Mouse (Mus musculus): Measurements from ENCODE around the gene F12. TPM values are rescaled to one million over a fixed set of nuclear protein-coding genes. Genes with fewer than 3 reads are reported as not detected.
"Not testable (repeated sequence)": the region's sequence is repeated elsewhere in the genome, so short reads cannot be mapped to it uniquely, and the experiment has no call there.

Gene F12
- polyA plus RNA-seq, 1 experiment from 2014 or later: not detected

DNA sequence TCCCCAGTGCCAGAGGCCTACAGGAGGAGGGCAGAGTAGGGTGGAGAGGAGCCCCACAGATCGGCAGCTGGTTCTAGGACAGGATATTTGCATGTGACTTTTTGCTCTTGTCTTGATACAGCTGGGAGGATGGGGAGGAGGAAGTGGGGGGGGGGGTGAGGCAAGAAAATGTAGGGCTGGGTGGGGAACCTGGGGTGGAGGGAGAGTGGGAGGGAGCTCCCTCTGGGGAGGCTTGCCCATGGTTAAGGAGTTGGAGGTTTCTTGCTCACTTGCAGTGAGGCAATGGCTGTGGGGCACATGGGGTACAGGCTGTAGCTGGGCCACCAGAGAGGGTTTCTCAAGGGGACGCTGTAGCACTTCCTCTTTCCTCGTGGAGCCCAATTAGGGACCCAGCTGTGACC lies 20.9 kb upstream of the F12 start:
- H3K4me3 ChIP-seq: no peak overlapping the region
- H3K4me1 ChIP-seq: peaks cover 29% of the 10 kb centered on the region
- H3K9ac ChIP-seq: no peak overlapping the region
- no peaks in the 10 kb centered on the region for H3K27me3 ChIP-seq (replicated peaks)
- peaks cover 34% of the 10 kb centered on the region for H3K36me3 ChIP-seq
- no peak overlapping the region for H3K27ac ChIP-seq
- no peak overlapping the region for H3K4me2 ChIP-seq (replicated peaks)
- WGBS: 54% methylated on average over 3 of the region's 3 CpGs
- no peak for ATAC-seq (ENCODE audit: low FRiP score, low read depth)
- no peaks in the 10 kb centered on the region for H3K9me3 ChIP-seq

DNA sequence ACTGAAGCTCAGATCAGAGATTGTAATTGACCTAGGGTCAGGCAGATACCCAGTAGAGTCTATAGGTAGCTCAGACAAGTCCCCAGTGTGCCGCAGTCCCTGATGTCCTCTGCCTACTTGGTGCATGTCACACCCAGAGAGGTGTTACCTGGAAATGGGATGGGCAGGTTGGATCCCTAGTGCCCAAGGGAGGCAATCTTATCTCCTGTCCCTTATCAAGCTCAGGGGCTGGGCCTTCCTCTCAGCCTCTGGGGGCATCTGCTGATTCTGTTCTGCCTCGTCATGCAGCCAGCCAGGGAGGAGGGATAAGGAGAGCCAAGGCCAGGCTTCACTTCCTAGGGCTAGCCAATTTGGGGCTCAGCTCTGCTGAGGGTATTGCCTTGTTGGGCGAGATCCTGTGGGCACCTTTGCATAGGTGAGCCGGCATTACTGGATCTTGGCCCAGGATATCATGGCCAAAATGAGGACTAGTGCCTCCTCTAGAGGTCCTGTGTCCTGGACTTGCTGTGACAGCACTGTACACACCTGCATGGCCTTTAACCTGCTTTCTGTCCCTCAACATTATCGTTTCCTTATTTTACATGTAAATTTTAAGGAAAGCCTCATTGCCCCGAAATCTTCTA lies 20.0 kb upstream of the F12 start:
- H3K9me3 ChIP-seq: no peaks in the 10 kb centered on the region
- no peak overlapping the region for H3K27ac ChIP-seq
- H3K27me3 ChIP-seq (replicated peaks): no peaks in the 10 kb centered on the region
- H3K4me2 ChIP-seq (replicated peaks): peak overlapping the region; percentile 81
- 86% methylated on average over 6 of the region's 6 CpGs for WGBS
- H3K4me3 ChIP-seq: peak overlapping the region; percentile 84
- peaks cover 29% of the 10 kb centered on the region for H3K4me1 ChIP-seq
- no peak for ATAC-seq (ENCODE audit: low FRiP score, low read depth)
- peak overlapping the region; percentile 96 for H3K9ac ChIP-seq
- peaks cover 24% of the 10 kb centered on the region for H3K36me3 ChIP-seq

DNA sequence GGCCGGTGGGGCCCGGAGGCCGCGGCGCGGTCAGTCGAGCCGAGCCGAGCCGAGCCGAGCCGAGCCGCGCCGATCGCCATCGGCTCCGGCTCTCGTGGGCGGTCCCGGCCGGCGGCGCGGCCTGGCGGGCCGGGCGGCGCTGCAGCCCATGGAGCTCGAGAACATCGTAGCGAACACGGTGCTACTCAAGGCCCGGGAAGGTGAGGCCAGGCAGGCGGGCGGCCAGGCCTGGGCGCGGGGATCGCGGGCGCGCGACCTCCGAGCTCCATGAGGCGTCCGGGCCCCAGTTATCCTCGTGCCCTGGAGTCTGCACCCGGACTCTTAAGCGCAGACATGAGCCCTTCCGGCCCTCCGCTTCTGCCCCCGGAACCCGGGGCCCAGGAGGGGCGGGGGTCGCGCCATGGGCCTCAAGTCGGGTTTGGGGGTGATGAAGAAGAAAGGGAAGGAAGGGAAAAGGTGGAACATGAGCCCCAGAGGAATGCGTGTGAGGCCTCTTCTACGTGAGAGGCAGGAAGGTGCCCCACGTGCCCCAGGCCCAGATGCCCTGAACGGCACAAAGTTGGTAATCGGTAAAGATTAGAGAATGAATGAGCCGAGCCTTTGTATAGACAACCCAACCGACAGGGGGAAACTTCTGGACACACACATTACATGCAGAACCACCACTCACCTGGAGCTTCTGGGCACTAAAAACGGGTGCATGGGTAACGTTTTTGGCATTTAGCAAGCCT lies 18.9 kb upstream of the F12 start:
- Histone ChIP-seq H3K27ac (peak overlapping the region; percentile 84), H3K4me3 (peak overlapping the region; percentile 84), H3K36me3 (peaks cover 14% of the 10 kb centered on the region), H3K27me3 (replicated peaks) (no peaks in the 10 kb centered on the region), H3K4me2 (replicated peaks) (peak overlapping the region; percentile 81), H3K9ac (peak overlapping the region; percentile 96), H3K4me1 (peaks cover 29% of the 10 kb centered on the region), H3K9me3 (no peaks in the 10 kb centered on the region)
- under 1% methylated on average over 65 of the region's 66 CpGs for WGBS
- ATAC-seq (ENCODE audit: low FRiP score, low read depth): peak; percentile 45

DNA sequence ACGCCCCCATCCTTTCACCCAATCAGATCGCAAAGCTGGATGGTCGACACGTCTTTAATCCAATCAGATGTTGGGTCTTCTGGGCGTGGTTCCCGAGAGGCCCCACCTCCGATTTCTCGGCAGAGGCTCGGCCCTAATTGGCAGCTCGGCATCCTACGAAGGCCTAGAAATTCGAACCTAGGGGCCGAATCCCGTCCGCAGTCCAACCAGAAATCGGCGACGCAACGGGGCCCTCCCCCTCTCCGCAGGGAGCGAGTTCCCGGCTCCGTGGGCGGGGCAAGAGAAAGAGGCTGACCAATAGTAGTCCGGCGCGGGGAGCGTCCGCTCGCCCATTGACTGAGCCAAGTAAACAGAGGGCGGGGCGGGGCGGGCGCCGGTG lies 18.3 kb upstream of the F12 start, which contains the start of gene Grk6:
Gene Grk6 (plus strand): TSS at position 136 of the 379 bp plus-strand sequence.
- Histone ChIP-seq H3K4me3 (peak within 1 kb of the TSS; percentile 84), H3K9me3 (no peaks in the 10 kb centered on the region), H3K27ac (peak within 1 kb of the TSS; percentile 84), H3K27me3 (replicated peaks) (no peaks in the 10 kb centered on the region), H3K4me1 (peaks cover 29% of the 10 kb centered on the region), H3K9ac (peak within 1 kb of the TSS; percentile 96), H3K36me3 (peaks cover 8% of the 10 kb centered on the region), H3K4me2 (replicated peaks) (peak within 1 kb of the TSS; percentile 81)
- under 1% methylated on average over 35 of the region's 35 CpGs for WGBS
- ATAC-seq (ENCODE audit: low FRiP score, low read depth): peak; percentile 95

DNA sequence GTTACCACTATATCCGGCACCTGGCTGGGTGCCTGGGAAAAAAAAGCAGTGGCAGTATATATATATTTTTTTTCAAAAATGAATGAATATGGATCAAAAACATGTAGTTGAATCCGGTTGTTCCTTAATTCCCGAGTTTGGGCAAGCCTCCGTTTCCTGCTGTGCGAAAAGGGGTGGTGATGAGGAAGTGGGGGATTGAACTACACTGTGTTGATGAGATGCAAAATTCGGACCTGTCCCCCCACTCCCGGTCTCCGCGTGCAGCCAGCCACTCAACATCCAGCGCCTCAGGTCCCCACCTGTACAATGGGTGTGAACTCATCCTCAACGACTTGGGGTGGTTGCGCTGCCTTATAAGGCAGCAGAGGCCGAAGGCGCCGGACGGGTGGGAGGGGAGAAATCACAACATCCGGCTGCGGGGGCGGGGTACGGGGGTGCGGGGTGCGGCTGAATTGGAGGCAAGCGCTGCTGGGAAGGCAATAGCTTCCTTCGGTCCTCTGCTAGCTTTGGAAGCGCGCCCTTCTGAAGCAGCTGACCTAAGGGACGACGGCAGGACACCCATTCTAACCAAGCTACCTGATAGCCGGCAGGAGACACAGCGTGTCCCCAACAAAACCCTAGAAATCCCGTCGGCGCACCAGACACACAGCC lies 17.8 kb upstream of the F12 start:
- peak overlapping the region; percentile 62 for H3K9ac ChIP-seq
- H3K4me1 ChIP-seq: peaks cover 29% of the 10 kb centered on the region
- H3K36me3 ChIP-seq: peaks cover 3% of the 10 kb centered on the region; the same call in 1 of the 2 replicates
- no peaks in the 10 kb centered on the region for H3K27me3 ChIP-seq (replicated peaks)
- ATAC-seq (ENCODE audit: low FRiP score, low read depth): peak; percentile 78
- H3K4me3 ChIP-seq: peak overlapping the region; percentile 84
- peak overlapping the region; percentile 81 for H3K4me2 ChIP-seq (replicated peaks)
- no peaks in the 10 kb centered on the region for H3K9me3 ChIP-seq
- peak overlapping the region; percentile 81 for H3K27ac ChIP-seq
- 2% methylated on average over 33 of the region's 33 CpGs for WGBS

DNA sequence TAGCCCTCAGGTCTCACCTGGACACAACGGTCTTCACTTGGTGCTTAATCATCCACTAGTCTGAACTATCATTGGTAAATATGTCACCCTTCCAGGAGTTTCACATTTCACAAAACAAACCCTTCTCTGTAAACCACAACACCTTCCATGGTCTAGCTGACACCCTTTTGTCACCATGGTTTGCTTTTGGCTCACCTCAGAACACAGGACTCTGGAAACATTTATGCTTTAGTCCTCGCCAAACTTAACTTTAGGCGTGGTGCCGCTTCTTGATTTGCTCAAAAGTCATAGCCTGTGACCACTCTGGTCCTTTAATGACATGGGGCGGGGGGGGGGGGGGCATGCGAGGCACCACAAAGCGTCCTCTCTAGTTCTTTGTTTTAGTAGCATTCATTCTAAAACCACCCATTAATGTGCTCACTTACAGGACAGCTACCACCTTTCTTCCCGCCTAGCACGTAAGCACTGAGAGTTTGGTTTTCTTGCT lies 17.2 kb upstream of the F12 start:
- no peaks in the 10 kb centered on the region for H3K9me3 ChIP-seq
- peaks cover 29% of the 10 kb centered on the region for H3K4me1 ChIP-seq
- no peaks in the 10 kb centered on the region for H3K27me3 ChIP-seq (replicated peaks)
- peak overlapping the region; percentile 81 for H3K4me2 ChIP-seq (replicated peaks)
- peak overlapping the region; percentile 84 for H3K4me3 ChIP-seq
- no peaks in the 10 kb centered on the region for H3K36me3 ChIP-seq
- no peak for ATAC-seq (ENCODE audit: low FRiP score, low read depth)
- H3K27ac ChIP-seq: peak overlapping the region; percentile 81; the same call in 1 of the 2 replicates
- peak overlapping the region; percentile 62; the same call in 1 of the 2 replicates for H3K9ac ChIP-seq
- 44% methylated on average over 9 of the region's 9 CpGs for WGBS

DNA sequence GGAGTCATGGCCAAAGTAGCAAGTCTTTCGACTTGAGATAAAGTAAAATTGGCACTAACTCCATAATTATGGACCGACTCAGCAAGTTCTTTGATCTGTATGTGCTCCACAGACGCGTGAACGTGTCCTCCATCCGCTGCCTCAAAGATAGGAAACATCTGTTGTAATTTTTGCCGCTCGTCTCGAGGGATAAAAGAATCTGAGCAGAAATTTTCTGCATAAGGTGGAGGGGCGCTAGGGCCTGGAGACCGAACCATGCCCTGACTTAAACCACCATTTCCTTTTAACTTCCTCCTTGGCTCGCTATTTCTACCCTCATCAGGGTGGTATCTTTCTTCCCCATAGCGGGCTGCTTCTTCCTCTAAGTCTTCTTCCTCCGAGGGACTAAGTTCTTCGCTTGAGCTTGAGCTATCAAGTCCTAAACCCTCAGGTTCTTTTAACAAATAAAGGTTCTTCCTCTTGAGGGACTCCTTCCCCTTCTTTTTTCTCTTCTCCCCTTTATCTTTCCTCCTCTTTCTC lies 10.6 kb upstream of the F12 start:
- not testable (repeated sequence) for H3K27ac ChIP-seq; H3K4me1 ChIP-seq; H3K4me3 ChIP-seq; H3K9ac ChIP-seq; H3K36me3 ChIP-seq; H3K9me3 ChIP-seq; H3K4me2 ChIP-seq (replicated peaks); H3K27me3 ChIP-seq (replicated peaks); ATAC-seq (ENCODE audit: low FRiP score, low read depth)
- 91% methylated on average over 15 of the region's 15 CpGs for WGBS

DNA sequence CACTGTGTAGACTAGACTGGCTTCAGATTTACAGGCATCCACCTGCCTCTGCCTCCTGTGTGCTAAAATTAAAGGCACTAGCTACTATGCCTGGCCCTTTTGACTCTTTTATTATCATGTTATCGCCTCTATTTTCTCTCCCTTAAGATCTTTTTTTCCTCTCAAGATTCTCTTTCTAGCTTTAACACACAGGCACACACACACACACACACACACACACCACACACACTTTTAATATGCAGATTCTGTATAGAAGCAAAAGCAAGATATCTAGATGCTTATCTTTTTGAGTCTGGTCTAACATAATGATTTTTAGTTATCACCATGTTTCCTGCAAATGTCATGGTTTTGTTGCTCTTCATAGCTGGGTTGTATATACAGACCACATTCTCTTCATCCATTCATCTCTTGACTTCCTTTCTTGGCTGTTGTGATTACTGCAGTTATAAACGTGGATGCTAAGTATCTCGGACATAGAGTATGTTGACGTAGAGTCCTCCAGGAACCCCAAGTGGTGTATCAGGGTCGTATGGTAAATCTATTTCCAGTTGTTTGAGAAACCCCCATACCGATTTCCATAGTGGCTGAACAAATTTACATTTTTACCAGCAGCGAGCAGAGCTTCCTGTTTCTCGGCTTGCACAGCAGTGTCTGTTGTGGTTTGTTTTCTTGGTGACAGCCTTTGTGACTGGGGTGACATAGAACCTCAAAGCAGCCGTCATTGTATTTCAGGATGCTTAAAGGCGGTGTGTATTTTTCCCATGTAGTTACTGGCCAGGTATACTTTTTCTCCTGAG lies 5.5 kb upstream of the F12 start:
- WGBS: 79% methylated on average over 10 of the region's 10 CpGs
- Histone ChIP-seq H3K9me3 (no peaks in the 10 kb centered on the region), H3K4me1 (no peaks in the 10 kb centered on the region), H3K36me3 (no peaks in the 10 kb centered on the region), H3K4me3 (no peak overlapping the region), H3K27ac (no peak overlapping the region), H3K4me2 (replicated peaks) (no peak overlapping the region), H3K9ac (no peak overlapping the region), H3K27me3 (replicated peaks) (0 out of 2 replicates have a peak, but pooled peaks cover 2% of the 10 kb centered on the region)
- no peak for ATAC-seq (ENCODE audit: low FRiP score, low read depth)

DNA sequence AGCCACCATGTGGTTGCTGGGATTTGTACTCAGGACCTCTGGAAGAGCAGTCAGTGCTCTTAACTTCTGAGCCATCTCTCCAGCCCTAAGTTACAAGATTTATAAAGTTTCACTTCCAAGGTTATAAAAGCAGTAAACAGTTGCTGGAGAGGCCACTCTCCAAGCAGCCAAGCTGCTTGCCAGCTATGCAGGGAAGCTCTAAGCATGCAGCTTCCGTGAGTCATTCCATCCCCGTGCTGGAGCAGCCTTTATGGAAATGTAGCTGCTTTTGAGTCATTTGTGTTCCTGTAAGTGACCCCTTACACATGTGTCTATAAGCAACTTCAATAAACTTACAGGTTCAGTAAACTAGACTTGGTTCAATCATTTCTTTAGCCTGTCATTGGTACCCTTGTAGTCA lies 4.0 kb upstream of the F12 start:
- 0 out of 2 replicates have a peak, but pooled peaks cover 2% of the 10 kb centered on the region for H3K27me3 ChIP-seq (replicated peaks)
- no peaks in the 10 kb centered on the region for H3K36me3 ChIP-seq
- ATAC-seq (ENCODE audit: low FRiP score, low read depth): no peak
- 84% methylated on average over 2 of the region's 2 CpGs for WGBS
- no peak overlapping the region for H3K9ac ChIP-seq
- no peak overlapping the region for H3K4me2 ChIP-seq (replicated peaks)
- H3K9me3 ChIP-seq: no peaks in the 10 kb centered on the region
- no peak overlapping the region for H3K27ac ChIP-seq
- no peaks in the 10 kb centered on the region for H3K4me1 ChIP-seq
- no peak overlapping the region for H3K4me3 ChIP-seq

DNA sequence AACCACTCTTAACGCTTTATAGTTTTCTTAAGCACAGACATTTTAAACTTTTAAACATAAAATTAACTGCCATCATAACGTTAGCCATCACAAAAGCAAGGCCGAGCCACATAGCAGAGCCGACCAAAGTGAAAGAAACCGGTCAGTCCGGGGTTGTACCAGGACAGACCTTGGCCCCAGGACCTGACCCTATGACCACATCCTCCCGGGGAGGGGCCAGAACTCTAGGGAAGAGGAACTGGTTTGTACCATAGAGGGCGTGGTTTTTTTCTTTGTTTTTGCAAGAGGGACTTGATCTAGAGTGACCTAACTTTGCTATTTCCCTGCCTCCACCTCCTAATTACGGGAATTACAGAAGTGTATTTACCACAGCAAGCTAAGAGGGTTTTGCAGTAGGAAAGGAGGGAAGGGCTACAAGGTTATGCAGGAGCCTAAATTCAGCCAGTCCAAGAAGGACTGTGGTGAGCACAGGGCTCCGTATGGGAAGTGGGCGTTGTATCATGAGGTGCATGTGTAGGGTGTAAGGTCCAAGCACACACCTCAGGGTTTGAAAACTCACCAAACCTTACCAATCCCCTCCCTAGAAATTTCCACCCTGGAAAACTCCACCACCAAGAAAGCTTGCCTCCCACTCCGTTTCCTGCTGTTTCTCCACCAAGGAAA lies 2.8 kb upstream of the F12 start:
- WGBS: 76% methylated on average over 12 of the region's 12 CpGs
- no peaks in the 10 kb centered on the region for H3K9me3 ChIP-seq
- no peak overlapping the region for H3K27ac ChIP-seq

More for the DNA sequence above, 2.8 kb upstream of the F12 start:
- no peaks in the 10 kb centered on the region for H3K36me3 ChIP-seq
- ATAC-seq (ENCODE audit: low FRiP score, low read depth): no peak
- H3K4me1 ChIP-seq: no peaks in the 10 kb centered on the region
- H3K27me3 ChIP-seq (replicated peaks): 0 out of 2 replicates have a peak, but pooled peaks cover 2% of the 10 kb centered on the region
- H3K4me3 ChIP-seq: no peak overlapping the region
- H3K4me2 ChIP-seq (replicated peaks): no peak overlapping the region
- H3K9ac ChIP-seq: no peak overlapping the region
